Mouse (Mus musculus): Measurements from ENCODE around the gene Mdm2. TPM values are rescaled to one million over a fixed set of nuclear protein-coding genes. Genes with fewer than 3 reads are reported as not detected.

Mdm2 gene
- total RNA-seq, 1 experiment from 2014 or later = 61.9 TPM

- no peak for DNase-seq
Measured at GRCm38 (mm10) chr10:117696021-117696826, 14.3 kb downstream of the Mdm2 start.

- DNase-seq = no peak
Measured at GRCm38 (mm10) chr10:117695605-117696004, 15.0 kb downstream of the Mdm2 start.

GRCm38 (mm10) chr10:117695027-117695426 is 15.5 kb downstream of the Mdm2 start:
- no peak for DNase-seq

GRCm38 (mm10) chr10:117694255-117694953 is 16.2 kb downstream of the Mdm2 start:
- DNase-seq = no peak

GRCm38 (mm10) chr10:117692953-117693352 is 17.6 kb downstream of the Mdm2 start:
- no peak for DNase-seq

GRCm38 (mm10) chr10:117692173-117692572 is 18.4 kb downstream of the Mdm2 start:
- no peak for DNase-seq

GRCm38 (mm10) chr10:117691389-117691968 is 19.1 kb downstream of the Mdm2 start:
- no peak for DNase-seq

- DNase-seq = no peak
Measured at GRCm38 (mm10) chr10:117690770-117691296, 19.7 kb downstream of the Mdm2 start.

GRCm38 (mm10) chr10:117690101-117690352 is 20.5 kb downstream of the Mdm2 start:
- DNase-seq = no peak

- no peak for DNase-seq
Measured at GRCm38 (mm10) chr10:117689297-117690100, 21.1 kb downstream of the Mdm2 start.

- no peak for DNase-seq
Measured at GRCm38 (mm10) chr10:117688204-117689151, 22.1 kb downstream of the Mdm2 start.

GRCm38 (mm10) chr10:117687577-117687976 is 23.0 kb downstream of the Mdm2 start:
- no peak for DNase-seq

GRCm38 (mm10) chr10:117687018-117687417 is 23.5 kb downstream of the Mdm2 start:
- DNase-seq = no peak

GRCm38 (mm10) chr10:117685849-117686591 is 24.5 kb downstream of the Mdm2 start:
- no peak for DNase-seq

GRCm38 (mm10) chr10:117685171-117685848 is 25.2 kb downstream of the Mdm2 start:
- DNase-seq = no peak

GRCm38 (mm10) chr10:117684298-117685170 is 26.0 kb downstream of the Mdm2 start:
- no peak for DNase-seq

- DNase-seq = no peak
Measured at GRCm38 (mm10) chr10:117683734-117684037, 26.9 kb downstream of the Mdm2 start.

- DNase-seq = no peak
Measured at GRCm38 (mm10) chr10:117682858-117683733, 27.5 kb downstream of the Mdm2 start.
